Mouse (Mus musculus): ENCODE measurements around the gene Limk1. TPM values are rescaled to one million over a fixed set of nuclear protein-coding genes. Genes with fewer than 3 reads are reported as not detected.

The Limk1 gene
- total RNA-seq, 2 experiments from 2014 or later: 0.42 to 0.76 TPM

Other genes with a start within 250 kb of the Limk1 start
- gene Gtf2ird1, start 231.9 kb downstream of the Limk1 start, total RNA-seq (2015; ENCODE audit: low replicate concordance): 6.3 and 19.1 TPM in 2 replicates
- 0.77 and 1.6 TPM in 2 replicates for gene Gtf2ird1, start 231.9 kb downstream of the Limk1 start, total RNA-seq (2017; ENCODE audit: low replicate concordance)
- gene Clip2, start 136.2 kb downstream of the Limk1 start, total RNA-seq (2015; ENCODE audit: low replicate concordance): 0.84 TPM in 1 of 2 replicates, not detected in the other
- 0.68 and 0.77 TPM in 2 replicates for gene Clip2, start 136.2 kb downstream of the Limk1 start, total RNA-seq (2017; ENCODE audit: low replicate concordance)
- not detected in 2 replicates for gene Syna, start 128.4 kb downstream of the Limk1 start, total RNA-seq (2015; ENCODE audit: low replicate concordance)
- gene Syna, start 128.4 kb downstream of the Limk1 start, total RNA-seq (2017; ENCODE audit: low replicate concordance): not detected in 2 replicates
- gene Rfc2, start 107.2 kb downstream of the Limk1 start, total RNA-seq (2015; ENCODE audit: low replicate concordance): 83.4 and 101 TPM in 2 replicates
- gene Rfc2, start 107.2 kb downstream of the Limk1 start, total RNA-seq (2017; ENCODE audit: low replicate concordance): 51.7 and 56.7 TPM in 2 replicates
- gene Lat2, start 73.6 kb downstream of the Limk1 start, total RNA-seq (2015; ENCODE audit: low replicate concordance): 4.2 and 9.4 TPM in 2 replicates
- gene Lat2, start 73.6 kb downstream of the Limk1 start, total RNA-seq (2017; ENCODE audit: low replicate concordance): 4.0 and 14.3 TPM in 2 replicates
- gene Eif4h, start 49.1 kb downstream of the Limk1 start, total RNA-seq (2015; ENCODE audit: low replicate concordance): 105 and 157 TPM in 2 replicates
- 150 and 178 TPM in 2 replicates for gene Eif4h, start 49.1 kb downstream of the Limk1 start, total RNA-seq (2017; ENCODE audit: low replicate concordance)
- gene Eln, start 58.7 kb upstream of the Limk1 start, total RNA-seq (2015; ENCODE audit: low replicate concordance): not detected in 2 replicates
- not detected in 2 replicates for gene Eln, start 58.7 kb upstream of the Limk1 start, total RNA-seq (2017; ENCODE audit: low replicate concordance)
- 2.5 TPM in 1 of 2 replicates, not detected in the other for gene Tmem270, start 218.1 kb upstream of the Limk1 start, total RNA-seq (2015; ENCODE audit: low replicate concordance)
- not detected in 2 replicates for gene Tmem270, start 218.1 kb upstream of the Limk1 start, total RNA-seq (2017; ENCODE audit: low replicate concordance)
- 702 and 793 TPM in 2 replicates for gene Cldn13, start 226.9 kb upstream of the Limk1 start, total RNA-seq (2015; ENCODE audit: low replicate concordance)
- 370 and 493 TPM in 2 replicates for gene Cldn13, start 226.9 kb upstream of the Limk1 start, total RNA-seq (2017; ENCODE audit: low replicate concordance)
- 41.1 and 65.6 TPM in 2 replicates for gene Mettl27, start 243.8 kb upstream of the Limk1 start, total RNA-seq (2015; ENCODE audit: low replicate concordance)
- gene Mettl27, start 243.8 kb upstream of the Limk1 start, total RNA-seq (2017; ENCODE audit: low replicate concordance): 28.3 and 42.1 TPM in 2 replicates

Measured in erythroid progenitor cell, adult 5-6 weeks (primary cell).